Mouse (Mus musculus): ENCODE data around the gene Rbm33. TPM values are rescaled to one million over a fixed set of nuclear protein-coding genes. Genes with fewer than 3 reads are reported as not detected.

Rbm33 gene
- total RNA-seq, 2 experiments from 2014 or later = 43.9 to 46.0 TPM

DNA sequence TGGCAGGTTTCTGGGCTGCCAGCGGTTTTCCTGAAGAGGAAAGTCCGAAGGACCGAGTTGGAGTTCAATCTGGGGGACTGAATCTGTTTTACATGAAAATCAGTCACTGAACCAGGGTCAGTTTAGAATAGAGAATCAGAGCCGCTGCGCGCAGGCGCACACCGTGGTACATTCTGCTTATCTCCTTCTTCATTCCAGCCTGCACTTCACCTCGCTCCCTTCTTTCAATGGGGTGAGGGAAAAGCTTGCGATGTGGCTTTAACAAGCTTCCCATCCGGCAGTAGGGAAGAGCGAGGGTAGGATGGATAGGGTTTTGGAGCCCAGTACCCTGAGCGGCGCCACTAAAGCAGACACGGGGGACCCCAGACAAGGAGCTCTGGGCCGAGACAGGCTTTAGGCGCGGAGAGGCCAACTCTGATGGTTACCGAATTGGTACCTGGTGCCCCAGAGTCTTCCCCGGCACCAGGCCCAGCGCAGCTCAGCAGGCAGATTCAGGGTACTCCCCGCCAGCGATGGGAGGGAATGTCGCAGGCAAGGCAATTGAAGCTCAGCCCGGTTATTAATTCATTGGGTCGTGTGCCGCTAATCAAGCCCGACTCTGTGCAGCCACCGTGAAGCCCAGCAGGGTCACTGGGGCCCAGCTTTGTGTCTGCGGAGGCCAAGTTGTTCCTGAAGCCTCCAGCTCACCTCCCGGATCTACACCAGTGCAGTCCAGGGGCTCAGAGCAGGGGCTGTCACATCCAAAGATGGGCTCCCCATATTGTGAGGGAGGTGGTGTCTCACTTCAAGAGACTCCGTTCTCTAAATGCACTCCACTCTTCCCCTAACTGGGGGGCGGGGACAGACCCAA is 146.0 kb downstream of the Rbm33 start:
- no peak for DNase-seq

DNA sequence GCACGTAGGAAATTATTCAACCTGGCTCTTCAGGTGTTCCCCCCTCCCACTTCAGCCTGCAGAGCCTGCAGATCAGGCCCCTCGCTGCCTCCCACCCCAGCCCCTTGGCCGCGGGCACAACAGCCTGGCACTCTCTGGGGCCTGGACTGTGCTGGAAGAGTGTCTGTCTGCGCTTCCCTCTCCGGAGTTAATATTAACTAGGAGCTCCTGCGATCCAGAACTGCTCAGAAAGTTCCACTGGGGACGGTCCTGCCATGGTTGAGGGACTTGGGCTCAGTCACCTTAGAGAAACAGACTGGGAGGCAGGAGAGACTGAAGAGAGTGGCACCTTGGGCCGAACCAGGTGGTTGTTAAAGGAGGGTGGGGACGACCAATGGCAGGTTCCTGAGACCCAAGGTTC is 146.7 kb downstream of the Rbm33 start:
- DNase-seq = no peak

GRCm38 (mm10) chr5:28464361-28465098 is 147.6 kb downstream of the Rbm33 start:
- DNase-seq = no peak

DNA sequence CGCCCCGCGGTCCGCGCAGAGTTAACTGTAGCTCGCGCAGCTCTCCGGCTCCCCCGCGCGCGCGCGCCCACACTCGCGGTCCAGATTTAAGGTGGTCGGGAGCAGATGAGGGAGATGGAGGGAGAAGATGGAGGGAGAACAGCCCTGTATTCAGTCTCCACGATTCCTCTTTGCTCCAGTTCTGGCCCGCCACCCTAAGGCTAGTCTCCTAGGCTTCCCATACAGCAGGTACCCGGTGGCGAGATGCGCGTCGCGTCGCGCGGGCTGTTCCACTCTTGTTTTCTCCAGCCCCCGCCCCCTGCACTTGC is 148.1 kb downstream of the Rbm33 start:
- no peak for DNase-seq

- DNase-seq = no peak
Observed at GRCm38 (mm10) chr5:28465526-28465925, 148.6 kb downstream of the Rbm33 start.

- DNase-seq = no peak
Observed at GRCm38 (mm10) chr5:28466351-28466750, 149.4 kb downstream of the Rbm33 start.

DNA sequence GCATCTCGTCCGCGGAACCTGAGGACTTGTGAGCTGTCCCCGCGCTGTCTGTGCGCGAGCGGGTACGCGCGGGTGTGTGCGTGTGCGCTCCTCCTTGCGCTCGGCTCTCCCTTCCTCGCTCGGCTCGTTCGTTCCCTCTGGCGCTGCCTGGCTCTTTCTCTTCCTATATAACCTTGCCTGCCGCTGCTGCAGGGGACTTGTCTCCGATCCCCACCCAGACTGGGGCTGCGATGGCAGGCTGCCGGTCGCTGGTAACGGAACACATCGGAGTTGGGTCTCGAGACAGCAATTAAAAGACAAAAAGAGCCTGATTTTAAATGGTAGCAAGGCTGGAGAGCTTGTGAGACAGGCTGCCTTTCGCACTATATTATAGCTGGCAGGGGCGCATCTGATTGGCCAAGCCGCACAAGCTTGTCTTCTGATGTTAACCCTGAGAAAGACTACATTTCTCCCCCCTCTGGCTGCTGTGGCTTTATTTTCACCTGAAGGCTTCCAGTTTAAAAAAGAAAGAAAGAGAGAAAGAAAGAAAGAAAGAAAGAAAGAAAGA is 149.9 kb downstream of the Rbm33 start, which contains the start of gene Shh:
Shh (minus strand) TSS at position 497 of the 547 bp plus-strand sequence.
- DNase-seq = no peak

Other genes starting within 250 kb of the Rbm33 start
- 10 to 100 TPM; 53.3 to 54.0 TPM for gene Insig1, start 245.8 kb upstream of the Rbm33 start, total RNA-seq (2021)
- gene En2, start 151.4 kb upstream of the Rbm33 start, total RNA-seq (2021) = not detected
- gene Cnpy1, start 71.3 kb upstream of the Rbm33 start, total RNA-seq (2021) = not detected
- gene Shh, start 150.1 kb downstream of the Rbm33 start, total RNA-seq (2021) = not detected